In genomic region chr2:39325715-39326493, GRCm38 (mm10) we compare ENCODE assay signal across 8 mouse cellular contexts.
DNase-seq lines count a peak whose midpoint lies in the region; ATAC-seq and TF ChIP-seq lines count a peak whose summit lies in the region.

No protein-coding gene starts in this region.

- peak; percentile 8 for DNase-seq in adrenal gland, postnatal 10 days
- DNase-seq in adrenal gland, postnatal 25 days, result no peak
- DNase-seq in CD8-positive naive resting alpha-beta T cell, adult 2 months (ENCODE audit: low read depth in 2 of 2, low spot score in 2 of 2), result peak; percentile 18 to 41
- DNase-seq in heart, postnatal 0 days (ENCODE audit: low spot score), result no peak
- no peak for DNase-seq in cerebellum, adult 11-12 months
- no peak for DNase-seq in hindbrain, embryonic 14.5 days (ENCODE audit: low spot score)
- no peak for DNase-seq in kidney, adult 18-20 months

- H3K27me3 ChIP-seq in heart, postnatal 0 days (ENCODE audit: control insufficient read depth, insufficient read depth, low read length), result no peaks in the 10 kb centered on the region
- H3K27me3 ChIP-seq in myocyte (ENCODE audit: control insufficient read depth, insufficient read depth, insufficient read length), result no peaks in the 10 kb centered on the region
- H3K27me3 ChIP-seq in hindbrain, embryonic 14.5 days (ENCODE audit: control insufficient read depth, insufficient read depth, low read length), result no peaks in the 10 kb centered on the region

- H3K4me3 ChIP-seq in heart, postnatal 0 days (ENCODE audit: low read depth, low read length), result peak overlapping the region; percentile 17
- H3K4me3 ChIP-seq in myocyte, result peak overlapping the region; percentile 5
- H3K4me3 ChIP-seq in hindbrain, embryonic 14.5 days (replicated peaks; ENCODE audit: low read length), result no peak overlapping the region

- H3K36me3 ChIP-seq in heart, postnatal 0 days (replicated peaks; ENCODE audit: control insufficient read depth, insufficient read depth, low read length), result no peaks in the 10 kb centered on the region
- no peaks in the 10 kb centered on the region for H3K36me3 ChIP-seq in myocyte (ENCODE audit: control insufficient read depth, insufficient read depth)
- no peaks in the 10 kb centered on the region for H3K36me3 ChIP-seq in hindbrain, embryonic 14.5 days (replicated peaks; ENCODE audit: control insufficient read depth, insufficient read depth)

- no peak for TF ChIP-seq EP300 in heart, postnatal 0 days (IDR thresholded peaks at IDR 0.05; ENCODE audit: low read depth)

- TF ChIP-seq CTCF in heart, postnatal 0 days (IDR thresholded peaks at IDR 0.05; ENCODE audit: low read depth), result no peak

- no peak for TF ChIP-seq POLR2A in myocyte (IDR thresholded peaks at IDR 0.05; ENCODE audit: insufficient read length, low read depth)

- no peaks in the 10 kb centered on the region for H3K4me1 ChIP-seq in heart, postnatal 0 days (ENCODE audit: control insufficient read depth, insufficient read depth)
- H3K4me1 ChIP-seq in hindbrain, embryonic 14.5 days (replicated peaks; ENCODE audit: control insufficient read depth, insufficient read depth, low read length), result no peaks in the 10 kb centered on the region; the same call in 1 of the 2 replicates

- peak overlapping the region; percentile 41 for H3K4me2 ChIP-seq in heart, postnatal 0 days (ENCODE audit: low read depth, low read length)
- H3K4me2 ChIP-seq in myocyte (ENCODE audit: low read depth), result peak overlapping the region; percentile 71
- H3K4me2 ChIP-seq in hindbrain, embryonic 14.5 days (replicated peaks), result no peak overlapping the region

- no peaks in the 10 kb centered on the region for H3K79me2 ChIP-seq in myocyte (ENCODE audit: control insufficient read depth, insufficient read depth)

- ATAC-seq in heart, postnatal 0 days (ENCODE audit: insufficient read depth, low read depth), result no peak
- no peak for ATAC-seq in hindbrain, embryonic 14.5 days (ENCODE audit: low FRiP score)

- H3K27ac ChIP-seq in heart, postnatal 0 days (ENCODE audit: low read depth), result no peak overlapping the region
- H3K27ac ChIP-seq in hindbrain, embryonic 14.5 days, result no peak overlapping the region

- H3K9me3 ChIP-seq in heart, postnatal 0 days (replicated peaks; ENCODE audit: control insufficient read depth, low read length), result no peaks in the 10 kb centered on the region
- no peaks in the 10 kb centered on the region for H3K9me3 ChIP-seq in hindbrain, embryonic 14.5 days (ENCODE audit: control insufficient read depth, low read length)

- H3K9ac ChIP-seq in heart, postnatal 0 days (replicated peaks; ENCODE audit: low read depth, low read length), result no peak overlapping the region; the same call in 1 of the 2 replicates
- H3K9ac ChIP-seq in hindbrain, embryonic 14.5 days, result no peak overlapping the region

- H3ac ChIP-seq in myocyte (ENCODE audit: control insufficient read depth, insufficient read length), result no peak overlapping the region

- 37% methylated on average over 9 of the region's 9 CpGs for WGBS in heart, postnatal 0 days
- WGBS in hindbrain, embryonic 14.5 days, result 68% methylated on average over 9 of the region's 9 CpGs

TF ChIP-seq in myocyte, 11 proteins besides CTCF, POLR2A, EP300 and RAD21:
- TF ChIP-seq CEBPB (IDR thresholded peaks at IDR 0.05; ENCODE audit: insufficient read depth, poor library complexity, severe bottlenecking) (no peak), SRF (IDR thresholded peaks at IDR 0.05; ENCODE audit: control insufficient read depth, insufficient read length, low read depth) (no peak), POLR2AphosphoS2 (IDR thresholded peaks at IDR 0.05; ENCODE audit: insufficient read length, low read depth) (no peak), MAX (IDR thresholded peaks at IDR 0.05; ENCODE audit: low read depth) (no peak), TCF12 (IDR thresholded peaks at IDR 0.05; ENCODE audit: insufficient read depth, poor library complexity, severe bottlenecking) (no peak), MYOD1 (IDR thresholded peaks at IDR 0.05; ENCODE audit: control insufficient read depth in 1 of 3, insufficient read length in 2 of 3, low read depth in 2 of 3) (no peak), MYOG (IDR thresholded peaks at IDR 0.05; ENCODE audit: control insufficient read depth in 1 of 3, insufficient read depth in 1 of 3, insufficient read length in 2 of 3, low read depth in 2 of 3) (no peak)
TF ChIP-seq in myocyte: peak in this region for 0.

Comparison
In these comparisons a context has a peak if more than half of its experiments do, and no peak if none do; other contexts are left out.
1. DNase-seq: peak in adrenal gland, postnatal 10 days (single experiment) and CD8-positive naive resting alpha-beta T cell, adult 2 months (2 of 2); none in adrenal gland, postnatal 25 days (single experiment), heart, postnatal 0 days (single experiment), cerebellum, adult 11-12 months (single experiment), hindbrain, embryonic 14.5 days (single experiment) and kidney, adult 18-20 months (single experiment).